ENCODE assay signal across 22 mouse cellular contexts in genomic region chr5:70501385-70501784, GRCm38 (mm10).
"Had no signal": no experiment of that assay in that cellular context is flagged by ENCODE, and none has a peak within 500 bp of the region (broad histone marks: within the 10 kb centered on the region; RNA-seq: fewer than 3 reads in every experiment).

No protein-coding gene starts in this region.

- H3K36me3 ChIP-seq: limb, embryonic 10.5 days; limb, embryonic 13.5 days; liver, embryonic 12.5 days; liver, embryonic 15.5 days; lung, embryonic 15.5 days; midbrain, embryonic 10.5 days; midbrain, embryonic 13.5 days; neural tube, embryonic 13.5 days had no signal

- H3K9ac ChIP-seq: limb, embryonic 13.5 days; liver, embryonic 12.5 days; liver, embryonic 15.5 days; lung, embryonic 15.5 days; midbrain, embryonic 13.5 days; neural tube, embryonic 13.5 days had no signal

- H3K4me1 ChIP-seq: limb, embryonic 10.5 days; limb, embryonic 13.5 days; liver, embryonic 12.5 days; liver, embryonic 15.5 days; lung, embryonic 15.5 days; megakaryocyte, embryonic 14.5 days; midbrain, embryonic 10.5 days; midbrain, embryonic 13.5 days; neural tube, embryonic 13.5 days had no signal

- H3K4me2 ChIP-seq: limb, embryonic 13.5 days; liver, embryonic 12.5 days; liver, embryonic 15.5 days; lung, embryonic 15.5 days; midbrain, embryonic 13.5 days; neural tube, embryonic 13.5 days had no signal

- DNase-seq: kidney, adult 18-20 months; kidney, adult 9 months; kidney, postnatal 25 days; liver; lung, adult 18-20 months; lung, postnatal 10 days; lung, postnatal 36 days; thymus, adult 2 months; thymus, postnatal 14 days had no signal

- H3K4me3 ChIP-seq: layer of hippocampus, adult 2 months; limb, embryonic 10.5 days; limb, embryonic 13.5 days; liver, embryonic 12.5 days; liver, embryonic 15.5 days; lung, embryonic 15.5 days; megakaryocyte, embryonic 14.5 days; midbrain, embryonic 10.5 days; midbrain, embryonic 13.5 days; myocyte; neural tube, embryonic 13.5 days had no signal

- H3K27ac ChIP-seq: kidney, postnatal 0 days; layer of hippocampus, adult 2 months; limb, embryonic 10.5 days; limb, embryonic 13.5 days; liver, embryonic 12.5 days; liver, embryonic 15.5 days; lung, embryonic 15.5 days; midbrain, embryonic 10.5 days; midbrain, embryonic 13.5 days; neural tube, embryonic 13.5 days had no signal

- ATAC-seq: liver, embryonic 12.5 days; midbrain, embryonic 13.5 days; midbrain, embryonic 16.5 days had no signal

- H3K27me3 ChIP-seq: limb, embryonic 13.5 days; liver, embryonic 12.5 days; liver, embryonic 15.5 days; lung, embryonic 15.5 days; megakaryocyte, embryonic 14.5 days; midbrain, embryonic 13.5 days; neural tube, embryonic 13.5 days had no signal

- H3K9me3 ChIP-seq: limb, embryonic 10.5 days; limb, embryonic 13.5 days; liver, embryonic 12.5 days; liver, embryonic 15.5 days; lung, embryonic 15.5 days; megakaryocyte, embryonic 14.5 days; midbrain, embryonic 10.5 days; midbrain, embryonic 13.5 days; neural tube, embryonic 13.5 days had no signal
